Mouse (Mus musculus) stomach, postnatal 0 days (tissue): ENCODE measurements at regions not wholly inside any gene's neighbourhood (a gene's known extent, or its start where the extent isn't known, plus 50 kb on each side); places are given as distances from the start of the nearest gene placed in this dataset.

Experiments used
- ATAC-seq: fragments of 200-750 bp; cut with Nextera tagmentation; 2 replicates; pipeline ENCODE4 v1.8.0; 2017; ENCODE audit not compliant: low FRiP score, low TSS enrichment
- DNase-seq: peaks from one replicate; pipeline ENCODE4 v3.0.0-alpha.2; 2016; ENCODE audit warnings: low spot score
- H3K27ac ChIP-seq: fragments of 300-500 bp; sonication (generic); replicated peaks from 2 replicates; pipeline ENCODE4 v1.5.1; 2014; ENCODE audit warnings: mild to moderate bottlenecking, control low read depth
- H3K27me3 ChIP-seq: fragments of 300-500 bp; sonication (generic); 2 replicates; pipeline ENCODE4 v1.6.1; 2014; ENCODE audit warnings: low read length; ENCODE audit not compliant: control insufficient read depth, insufficient read depth
- H3K36me3 ChIP-seq: fragments of 300-500 bp; sonication (generic); 2 replicates; pipeline ENCODE4 v1.6.1; 2014; ENCODE audit warnings: low read length, mixed read lengths; ENCODE audit not compliant: control insufficient read depth, insufficient read depth
- H3K4me1 ChIP-seq: fragments of 300-500 bp; sonication (generic); replicated peaks from 2 replicates; pipeline ENCODE4 v1.6.1; 2014; ENCODE audit warnings: antibody characterized with exemption; ENCODE audit not compliant: control insufficient read depth, insufficient read depth
- H3K4me2 ChIP-seq: fragments of 300-500 bp; sonication (generic); replicated peaks from 2 replicates; pipeline ENCODE4 v1.6.1; 2014; ENCODE audit warnings: low read depth, mild to moderate bottlenecking, control low read depth, moderate library complexity
- H3K4me3 ChIP-seq: fragments of 300-500 bp; sonication (generic); 2 replicates; pipeline ENCODE4 v1.5.1; 2014; ENCODE audit warnings: low read depth, low read length, control low read depth
- H3K9ac ChIP-seq: fragments of 300-500 bp; sonication (generic); 2 replicates; pipeline ENCODE4 v1.6.1; 2014; ENCODE audit warnings: mild to moderate bottlenecking, low read length, control low read depth, mixed read lengths
- H3K9me3 ChIP-seq: fragments of 300-500 bp; sonication (generic); 2 replicates; pipeline ENCODE4 v1.6.1; 2016; ENCODE audit warnings: low read length; ENCODE audit not compliant: control insufficient read depth
- CTCF ChIP-seq: IDR thresholded peaks from 2 replicates; pipeline ENCODE4 v1.5.1; 2016; ENCODE audit warnings: antibody characterized with exemption, low read depth, mild to moderate bottlenecking, moderate library complexity
- EP300 ChIP-seq: optimal IDR thresholded peaks from 2 replicates; pipeline ENCODE3; 2016; ENCODE audit warnings: antibody characterized with exemption
- WGBS: fragments of 180-500 bp; shearing (Covaris S2); extraction: QIAGEN DNeasy Blood & Tissue Kit; methylation state at CpG from one replicate; pipeline ENCODE4 v1.1.7; 2014; 5-methylcytosine and 5-hydroxymethylcytosine counted together

- H3K36me3 ChIP-seq, result no peaks in the 10 kb centered on the region
- ATAC-seq (no peak), DNase-seq (no peak)
- no peak overlapping the region for H3K9ac ChIP-seq
- H3K27me3 ChIP-seq, result no peaks in the 10 kb centered on the region
- no peak overlapping the region for H3K4me3 ChIP-seq
- no peak overlapping the region for H3K4me2 ChIP-seq
- TF ChIP-seq CTCF (no peak), EP300 (no peak)
- 33% methylated on average over 6 of the region's 6 CpGs for WGBS
- peaks cover 1% of the 10 kb centered on the region; the same call in 1 of the 2 replicates for H3K4me1 ChIP-seq
- H3K9me3 ChIP-seq, result no peaks in the 10 kb centered on the region
- H3K27ac ChIP-seq, result 0 out of 2 replicates have a peak overlapping the region, but pooled peaks have one; percentile 9
Observed at GRCm38 (mm10) chr17:80779782-80780181, 51.5 kb upstream of the Map4k3 start.
